Mouse (Mus musculus) spleen, postnatal 14 days (tissue): Measurements from ENCODE around the gene D17Wsu92e.

ENCODE experiments used
- DNase-seq, 2 experiments: peaks; one replicate each; pipeline ENCODE4 v3.0.0; 2021 to 2022; ENCODE audit warnings: low spot score in 2 of 2

Gene D17Wsu92e

GRCm38 (mm10) chr17:27821407-27822338 is 1.2 kb upstream of the D17Wsu92e start:
- peak; percentile 51 for DNase-seq

- peak; percentile 44 to 60 for DNase-seq
These were observed 379 bp downstream of the D17Wsu92e start for GRCm38 (mm10) chr17:27819971-27820567.

- DNase-seq: peak in 1 of 2 experiments; percentile 25
These were observed 902 bp downstream of the D17Wsu92e start for GRCm38 (mm10) chr17:27819521-27819970.

DNA sequence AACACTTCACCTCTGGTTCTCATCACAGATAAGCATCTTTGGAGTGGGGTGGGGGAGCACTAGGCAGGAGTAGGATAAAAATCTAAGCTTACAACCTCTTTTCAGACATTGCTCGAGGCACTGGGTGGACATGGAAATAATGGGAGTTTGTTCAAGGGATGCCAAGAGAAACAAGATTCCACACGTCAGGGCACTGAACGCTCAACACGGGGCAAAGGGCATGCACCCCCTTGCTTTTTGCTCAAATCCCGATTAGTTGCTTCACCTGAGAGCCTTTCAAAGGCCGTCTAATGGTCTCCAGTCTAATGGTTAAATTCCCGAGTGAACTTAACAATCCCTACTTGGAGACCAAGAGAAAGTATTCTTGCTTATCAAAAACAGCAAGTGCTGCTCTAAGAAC is 1.4 kb downstream of the D17Wsu92e start:
- no peak for DNase-seq

DNA sequence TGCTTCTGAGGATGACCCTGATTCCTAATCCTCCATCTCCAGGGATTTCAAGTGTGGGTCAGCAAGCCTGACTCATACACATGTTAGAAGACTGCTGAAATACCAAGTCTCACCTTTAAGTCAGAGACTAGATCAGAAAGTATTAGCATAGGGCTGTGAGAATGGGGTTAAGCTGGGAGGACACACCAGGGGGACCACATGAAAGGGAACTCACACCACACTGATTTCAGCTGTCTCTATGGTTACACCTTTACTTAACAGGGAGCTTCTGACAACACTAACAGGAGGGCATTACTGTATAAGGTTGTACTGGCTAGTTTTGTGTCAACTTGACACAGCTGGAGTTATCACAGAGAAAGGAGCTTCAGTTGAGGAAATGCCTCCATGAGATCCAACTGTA is 5.8 kb downstream of the D17Wsu92e start:
- no peak for DNase-seq

GRCm38 (mm10) chr17:27811980-27812379 is 8.5 kb downstream of the D17Wsu92e start:
- no peak for DNase-seq

GRCm38 (mm10) chr17:27810569-27811331 is 9.7 kb downstream of the D17Wsu92e start:
- DNase-seq: no peak

- no peak for DNase-seq
These were observed 12.8 kb downstream of the D17Wsu92e start for GRCm38 (mm10) chr17:27807542-27808078.

DNA sequence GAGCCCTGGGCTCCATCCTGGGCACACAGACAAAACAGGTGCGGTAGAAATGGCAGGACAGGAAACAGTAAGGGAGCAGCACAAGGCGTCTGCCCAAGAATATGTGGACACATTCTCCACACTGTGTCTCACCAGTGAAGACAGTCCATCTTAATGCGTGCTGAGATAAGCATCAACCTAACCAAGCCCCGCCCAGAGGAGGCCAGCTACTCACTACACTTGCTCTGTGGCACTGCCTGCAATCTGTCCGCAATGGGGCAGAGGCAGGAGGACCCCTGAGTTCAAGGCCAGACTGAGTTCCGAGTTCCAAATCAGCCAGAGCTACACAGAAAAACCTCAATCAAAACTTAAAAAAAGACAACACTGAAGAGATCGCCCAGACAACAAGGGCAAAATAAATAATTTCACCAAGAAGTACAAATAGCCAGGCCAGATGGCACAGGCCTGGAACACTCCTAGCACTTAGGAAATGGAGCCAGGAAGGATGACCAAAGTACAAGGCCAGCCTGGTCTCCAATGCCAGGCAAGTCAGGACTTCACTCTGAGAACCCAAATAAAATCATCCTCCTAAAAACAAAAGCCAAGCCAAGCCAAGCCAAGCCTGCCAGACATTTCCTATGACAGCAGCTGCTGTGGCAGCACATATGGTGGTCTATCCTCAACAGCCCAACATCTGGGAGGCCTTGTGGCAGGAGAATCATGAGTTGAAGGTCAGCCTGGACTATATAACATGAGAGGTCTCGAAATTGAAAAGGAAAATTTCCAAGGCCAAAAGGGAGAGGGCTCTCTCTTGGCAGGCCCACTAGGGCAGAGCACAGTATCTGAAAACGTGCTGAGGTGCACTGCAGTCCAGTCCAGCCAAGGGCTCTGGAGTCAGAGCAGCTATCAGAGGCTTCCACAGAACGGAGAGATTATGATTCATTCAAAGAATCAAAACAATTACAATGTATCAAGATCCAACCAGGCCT is 15.4 kb downstream of the D17Wsu92e start:
- DNase-seq: no peak

DNA sequence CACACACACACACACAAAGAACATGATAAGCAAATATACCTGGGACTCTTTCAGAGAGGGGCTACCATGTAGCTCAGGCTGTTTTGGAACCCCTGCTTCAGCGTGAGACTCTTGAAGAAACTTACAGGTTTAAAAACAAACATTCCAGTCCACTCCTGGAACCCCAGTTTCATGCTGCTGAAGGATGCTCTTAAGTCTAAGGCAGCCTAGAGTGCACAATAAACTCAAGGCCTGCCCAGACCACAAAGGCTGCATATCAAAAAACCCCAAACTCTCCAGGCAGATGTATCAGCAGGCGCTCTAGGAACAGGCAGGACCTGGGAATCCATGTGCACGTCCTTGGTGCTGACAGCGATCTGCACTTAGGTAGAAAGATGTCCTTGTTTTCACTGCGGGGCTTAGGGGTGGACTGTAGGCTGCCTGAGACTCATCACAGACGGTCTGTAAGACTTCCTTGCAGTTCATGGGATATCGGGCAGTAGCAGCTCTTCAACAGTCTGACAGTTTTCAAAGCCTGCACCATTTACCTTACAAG is 16.2 kb downstream of the D17Wsu92e start:
- no peak for DNase-seq

- no peak for DNase-seq
These were observed 16.7 kb downstream of the D17Wsu92e start for GRCm38 (mm10) chr17:27803752-27804151.

DNA sequence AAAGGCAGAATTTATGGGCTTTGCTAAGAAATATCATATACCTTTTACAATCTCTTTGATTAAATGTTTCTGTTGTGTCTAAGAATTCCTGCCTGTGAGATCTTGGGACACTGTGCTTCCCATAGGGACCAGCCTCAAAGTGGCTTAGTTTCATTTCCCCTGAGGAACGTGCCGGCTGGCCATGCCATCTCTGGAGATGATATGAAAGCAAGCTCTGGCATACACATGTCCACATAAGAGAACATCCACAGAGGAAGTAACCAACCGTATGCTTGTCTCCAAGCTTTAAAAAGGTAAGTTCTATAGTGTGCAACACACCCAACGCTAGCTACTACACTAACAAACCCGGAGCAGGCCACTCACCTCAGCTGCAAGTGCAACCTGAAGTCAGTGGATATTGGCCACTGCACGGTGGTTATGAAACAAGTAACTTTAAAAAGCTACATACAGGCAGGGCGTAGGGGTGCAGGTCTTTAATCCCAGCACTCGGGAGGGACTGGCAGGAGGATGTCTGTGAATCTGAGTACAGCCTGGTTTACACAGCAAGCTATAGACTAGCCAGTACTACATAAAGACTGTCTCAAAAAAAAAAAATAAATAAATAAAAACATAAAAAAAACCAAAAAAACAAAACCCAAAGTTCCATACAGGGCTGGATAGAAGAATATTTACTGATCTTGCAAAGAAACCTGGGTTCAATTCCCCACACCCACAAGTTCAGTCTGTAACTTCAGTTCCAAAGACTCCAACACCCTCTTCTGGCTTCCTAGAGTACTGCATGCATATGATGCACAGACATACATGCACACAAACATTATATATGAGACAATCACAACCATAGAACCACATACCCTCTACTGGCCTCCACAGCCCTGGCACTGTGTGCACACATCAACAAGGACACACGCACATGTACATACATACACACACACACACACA is 19.5 kb downstream of the D17Wsu92e start:
- no peak for DNase-seq

GRCm38 (mm10) chr17:27799771-27800584 is 20.5 kb downstream of the D17Wsu92e start:
- DNase-seq: no peak

- no peak for DNase-seq
These were observed 23.0 kb downstream of the D17Wsu92e start for GRCm38 (mm10) chr17:27797341-27797872.

- no peak for DNase-seq
These were observed 23.7 kb downstream of the D17Wsu92e start for GRCm38 (mm10) chr17:27796780-27797179.

- no peak for DNase-seq
These were observed 27.3 kb downstream of the D17Wsu92e start for GRCm38 (mm10) chr17:27793144-27793543.

- DNase-seq: no peak
These were observed 27.9 kb downstream of the D17Wsu92e start for GRCm38 (mm10) chr17:27792516-27792915.

- DNase-seq: no peak
These were observed 28.9 kb downstream of the D17Wsu92e start for GRCm38 (mm10) chr17:27791556-27791955.
